Mouse (Mus musculus): Measurements from ENCODE around the gene Nup107.
"Not testable (repeated sequence)": the region's sequence is repeated elsewhere in the genome, so short reads cannot be mapped to it uniquely, and the experiment has no call there.

Gene Nup107

DNA sequence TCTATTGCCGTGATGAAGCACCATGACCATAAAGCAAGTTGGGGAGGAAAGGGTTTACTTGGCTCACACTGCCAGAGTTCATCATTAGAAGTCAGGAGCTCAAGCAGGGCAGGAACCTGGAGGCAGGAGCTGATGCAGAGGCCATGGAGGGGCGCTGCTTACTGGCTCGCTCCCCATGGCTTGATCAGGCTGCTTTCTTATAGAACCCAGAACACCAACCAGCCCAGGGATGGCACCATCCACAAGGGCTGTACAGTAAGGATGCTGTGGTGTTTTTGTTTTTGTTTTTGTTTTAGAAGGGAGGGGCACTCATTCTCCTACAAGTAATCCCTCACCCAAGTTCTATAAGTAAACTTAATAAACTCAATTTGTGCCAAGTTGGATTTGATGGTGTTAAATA is 75.8 kb downstream of the Nup107 start:
- peak; percentile 98 for DNase-seq (ENCODE audit: low spot score)

DNA sequence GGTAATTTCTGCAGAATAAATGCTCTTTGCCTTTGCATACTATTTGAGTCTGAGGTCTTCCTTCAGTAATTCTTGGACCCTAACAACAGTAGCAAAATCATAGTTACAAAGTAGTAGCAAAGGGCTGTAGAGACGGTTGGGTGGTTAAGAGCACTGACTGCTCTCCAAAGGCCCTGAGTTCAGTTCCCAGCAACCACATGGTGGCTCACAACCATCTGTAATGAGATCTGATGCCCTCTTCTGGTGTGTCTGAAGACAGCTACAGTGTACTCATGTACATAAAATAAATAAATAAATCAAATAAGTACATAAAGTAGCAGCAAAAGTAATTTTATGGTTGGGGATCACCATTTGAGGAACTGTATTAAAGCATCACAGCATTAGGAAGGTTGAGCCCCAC is 76.9 kb downstream of the Nup107 start:
- DNase-seq (ENCODE audit: low spot score) = not testable (repeated sequence)

DNA sequence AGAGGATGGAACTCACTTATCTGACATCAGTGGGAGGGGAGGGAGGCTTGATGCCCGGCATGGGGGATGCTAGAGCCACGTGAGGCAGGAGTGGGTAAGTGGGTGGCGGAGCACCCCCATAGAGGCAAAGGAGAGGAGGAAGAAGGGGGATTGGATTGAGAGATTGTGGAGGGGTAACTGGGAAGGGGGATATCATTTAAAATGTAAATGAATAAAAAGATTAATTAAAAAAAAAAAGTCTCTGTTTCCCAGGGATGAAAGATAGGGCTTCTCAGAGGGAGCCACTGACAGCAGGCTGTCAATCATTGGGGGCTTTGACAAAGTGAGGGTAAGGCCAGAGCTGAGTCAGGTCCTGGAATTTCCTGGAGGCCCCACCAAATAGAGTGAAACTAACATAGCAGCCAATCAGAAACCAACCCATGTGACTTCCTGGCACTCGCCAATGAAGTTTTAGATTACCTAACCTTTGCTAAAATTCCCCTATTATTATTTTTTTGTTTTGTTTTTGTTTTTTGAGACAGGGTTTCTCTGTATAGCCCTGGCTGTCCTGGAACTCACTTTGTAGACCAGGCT is 77.5 kb downstream of the Nup107 start:
- DNase-seq (ENCODE audit: low spot score) = peak; percentile 97

DNA sequence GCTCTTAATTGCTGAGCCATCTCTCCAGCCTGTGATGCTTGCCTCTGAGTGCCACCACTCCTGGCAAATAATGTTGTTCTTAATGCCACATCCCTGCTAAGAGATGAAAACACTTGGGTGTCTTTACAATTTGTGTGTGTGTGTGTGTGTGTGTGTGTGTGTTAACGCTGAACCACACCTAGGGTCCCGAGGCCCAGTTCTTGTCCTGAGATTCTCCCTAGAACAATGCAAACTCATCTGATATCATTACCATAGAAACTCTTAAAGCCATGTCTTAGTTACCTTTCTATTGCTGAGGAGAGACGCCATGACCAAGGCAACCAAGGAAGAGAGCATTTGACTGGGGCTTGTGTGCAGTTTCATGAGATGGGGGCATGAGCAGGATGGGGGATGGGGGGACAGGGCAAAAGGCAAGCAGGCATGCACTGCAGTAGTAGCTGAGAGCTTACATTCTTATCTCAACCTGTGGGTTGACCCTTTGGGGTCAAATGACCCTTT is 78.4 kb downstream of the Nup107 start:
- DNase-seq (ENCODE audit: low spot score) = no peak

DNA sequence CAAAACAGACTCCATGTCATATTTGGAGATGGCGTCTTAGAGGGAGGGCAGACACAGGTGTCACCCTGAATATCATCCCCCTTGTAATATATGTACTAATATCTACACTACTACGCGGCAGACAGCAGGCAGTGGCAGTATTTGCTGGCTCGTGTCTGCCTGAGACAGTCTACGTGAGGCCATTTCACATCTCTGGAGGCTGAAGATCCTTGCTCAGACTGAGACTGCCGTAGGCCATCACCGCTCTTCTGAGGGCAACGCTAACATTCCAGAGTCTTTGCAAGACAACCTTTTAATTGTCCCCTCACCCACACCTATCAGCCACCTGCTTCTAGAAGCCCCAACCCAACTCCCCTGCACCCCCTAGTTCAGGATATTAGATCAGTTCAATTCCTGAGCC is 79.0 kb downstream of the Nup107 start:
- DNase-seq (ENCODE audit: low spot score) = no peak

DNA sequence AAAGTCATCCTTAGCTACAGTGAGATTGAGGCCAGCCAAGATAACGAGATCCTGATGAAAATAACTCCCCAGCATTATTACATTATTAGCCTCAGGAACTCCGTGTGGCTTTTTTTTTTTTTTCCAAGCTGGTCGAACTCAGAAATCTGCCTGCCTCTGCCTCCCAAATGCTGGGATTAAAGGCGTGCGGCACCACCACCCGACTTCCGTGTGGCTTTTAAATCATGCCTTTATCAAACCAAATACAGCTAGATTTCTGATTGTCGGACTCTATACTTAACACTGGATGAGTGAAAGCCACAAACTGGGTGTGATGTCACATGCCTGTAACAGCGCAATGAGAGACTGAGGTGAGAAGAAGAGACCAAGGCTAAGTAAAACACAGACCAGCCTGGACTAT is 79.6 kb downstream of the Nup107 start:
- DNase-seq (ENCODE audit: low spot score) = no peak

DNA sequence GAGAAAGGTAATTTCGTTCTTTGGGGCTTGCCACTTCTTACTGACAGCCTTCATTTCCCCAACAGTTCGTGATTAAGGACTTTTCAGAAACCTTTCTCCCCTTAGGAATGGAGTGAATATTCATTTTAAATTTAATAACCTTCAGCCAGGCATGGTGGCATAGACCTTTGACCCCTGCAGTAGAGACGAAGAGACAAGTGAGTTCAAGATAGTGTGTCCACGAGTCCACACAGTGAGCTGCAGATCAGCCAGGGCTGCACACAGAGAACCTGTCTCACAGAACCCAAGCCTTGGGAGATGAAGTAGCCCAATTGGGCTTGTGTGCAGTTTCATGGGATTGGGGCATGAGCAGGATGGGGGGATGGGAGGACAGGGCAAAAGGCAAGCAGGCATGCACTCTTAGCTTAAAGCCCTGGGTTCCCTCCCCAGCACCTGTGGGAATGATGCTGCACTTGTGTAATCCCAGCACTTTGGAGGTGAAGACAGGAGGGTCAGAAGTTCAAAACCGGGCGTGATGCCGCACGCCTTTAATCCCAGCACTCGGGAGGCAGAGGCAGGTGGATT is 80.2 kb downstream of the Nup107 start:
- no peak for DNase-seq (ENCODE audit: low spot score)

DNA sequence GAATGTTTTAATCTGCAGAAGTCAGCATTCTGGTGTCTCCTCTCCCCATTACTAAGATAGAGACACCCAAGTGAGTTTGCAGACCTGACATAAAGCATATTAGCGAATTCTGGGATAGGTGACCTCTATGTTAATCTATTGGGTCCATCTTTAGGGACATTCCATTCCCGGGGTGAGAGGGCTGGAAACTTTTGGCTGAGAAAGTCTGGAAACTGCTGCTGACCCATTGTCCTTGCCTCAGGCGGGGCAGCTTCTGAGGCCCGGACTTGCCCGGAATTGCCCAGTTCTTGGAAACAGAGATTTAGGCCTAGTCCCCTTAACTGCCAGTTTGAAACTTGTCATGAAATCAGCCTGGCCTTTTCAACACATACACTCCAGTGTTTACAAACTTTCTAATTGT is 81.1 kb downstream of the Nup107 start:
- no peak for DNase-seq (ENCODE audit: low spot score)

DNA sequence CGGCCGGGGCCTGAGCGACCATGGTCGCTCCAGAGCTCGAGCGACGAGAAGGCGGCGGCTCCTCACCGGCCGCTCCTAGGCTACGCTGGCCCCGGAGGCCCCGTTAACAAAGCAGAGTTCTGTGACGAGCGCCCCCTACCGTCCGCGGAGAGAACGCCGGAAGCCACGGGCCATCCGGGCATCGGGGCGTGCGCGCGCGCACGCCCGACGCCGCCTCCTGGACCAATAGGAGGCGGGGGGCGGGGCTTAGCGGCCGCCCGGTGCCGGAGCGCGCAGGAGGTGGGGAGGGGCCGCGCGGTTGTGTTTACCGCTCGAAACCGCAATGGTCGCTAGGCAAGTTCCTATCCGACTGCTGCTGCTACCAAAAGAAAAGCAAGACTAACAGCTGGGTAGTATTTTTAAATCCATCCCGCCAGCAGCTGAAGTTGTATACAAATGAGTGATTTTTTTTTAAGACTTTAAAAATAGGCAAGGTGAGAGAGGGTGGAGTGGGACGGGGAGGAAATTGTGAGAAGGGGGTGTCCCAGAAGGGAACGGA is 81.8 kb downstream of the Nup107 start, which contains the start of gene Mdm2:
Mdm2 (minus strand) TSS at position 155 of the 538 bp plus-strand sequence.
- DNase-seq (ENCODE audit: low spot score) = no peak

DNA sequence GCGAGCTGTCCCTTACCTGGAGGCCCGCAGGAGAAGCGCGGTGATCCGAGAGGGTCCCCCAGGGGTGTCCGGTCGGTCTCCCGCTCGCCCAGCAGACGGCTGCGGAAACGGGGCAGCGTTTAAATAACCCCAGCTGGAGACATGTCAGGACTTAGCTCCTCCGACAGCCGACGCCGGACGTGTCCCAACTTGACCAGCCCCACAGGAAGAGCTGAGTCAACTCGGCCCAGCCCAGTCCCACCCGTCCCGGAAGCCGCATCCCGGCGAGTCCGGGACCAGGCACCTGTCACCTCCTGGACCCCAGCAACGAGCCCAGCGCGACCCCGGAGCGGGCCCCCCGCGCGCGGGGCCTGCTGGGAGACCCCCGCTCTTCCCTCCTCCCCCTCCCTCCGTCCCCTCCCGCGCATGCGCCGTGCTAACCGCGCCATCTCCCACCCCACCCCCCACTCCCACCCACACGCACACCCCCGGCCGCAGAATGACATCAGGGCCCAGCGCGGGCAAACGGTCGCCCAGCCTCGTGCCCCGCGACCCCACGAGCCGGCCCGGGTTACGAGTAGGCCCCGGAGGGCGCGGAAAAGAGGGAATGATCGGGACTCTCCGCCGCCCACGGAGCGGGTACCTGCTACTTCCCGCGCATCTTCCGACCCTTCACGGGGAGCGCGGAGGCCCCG is 82.4 kb downstream of the Nup107 start:
- no peak for DNase-seq (ENCODE audit: low spot score)

DNA sequence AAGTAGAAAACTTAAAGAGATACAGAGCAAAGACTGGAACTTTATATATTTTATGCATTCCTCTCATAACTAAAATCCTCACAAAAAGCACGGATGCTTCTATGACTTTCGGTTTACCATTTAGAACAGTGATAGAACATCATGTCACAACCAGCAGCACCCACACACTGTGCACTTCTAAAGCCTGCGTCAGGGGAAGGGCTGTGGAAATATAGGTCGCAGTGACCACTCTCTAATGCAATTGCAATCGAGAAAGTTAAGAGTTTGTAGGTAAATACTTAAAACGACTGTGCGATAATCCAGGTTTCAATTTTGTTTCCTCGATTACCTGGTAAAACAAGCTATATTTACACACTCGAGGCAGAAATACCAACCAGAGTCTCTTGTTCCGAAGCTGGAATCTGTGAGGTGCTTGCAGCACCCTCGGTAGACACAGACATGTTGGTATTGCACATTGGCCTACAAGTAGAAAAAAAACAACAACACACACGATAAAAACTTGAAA is 83.1 kb downstream of the Nup107 start:
- DNase-seq (ENCODE audit: low spot score) = no peak

DNA sequence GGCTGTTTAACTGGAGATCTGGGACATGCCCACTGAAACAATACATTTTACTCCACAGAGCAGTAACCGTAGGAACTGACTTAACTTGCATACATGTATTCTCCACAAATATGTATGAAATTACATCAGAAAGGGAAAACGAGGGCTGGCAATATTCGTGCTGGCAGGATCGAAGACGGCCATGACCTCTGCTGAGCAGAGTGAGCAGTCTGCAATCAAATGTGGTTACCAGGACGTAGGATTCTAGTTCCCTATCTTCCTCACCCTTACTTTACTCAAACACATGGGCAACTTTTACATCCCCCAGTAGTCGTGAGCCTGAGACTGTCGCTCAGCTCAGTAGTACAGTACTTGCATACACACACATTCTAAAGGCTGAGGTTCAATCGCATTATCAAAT is 83.6 kb downstream of the Nup107 start:
- DNase-seq (ENCODE audit: low spot score) = no peak

DNA sequence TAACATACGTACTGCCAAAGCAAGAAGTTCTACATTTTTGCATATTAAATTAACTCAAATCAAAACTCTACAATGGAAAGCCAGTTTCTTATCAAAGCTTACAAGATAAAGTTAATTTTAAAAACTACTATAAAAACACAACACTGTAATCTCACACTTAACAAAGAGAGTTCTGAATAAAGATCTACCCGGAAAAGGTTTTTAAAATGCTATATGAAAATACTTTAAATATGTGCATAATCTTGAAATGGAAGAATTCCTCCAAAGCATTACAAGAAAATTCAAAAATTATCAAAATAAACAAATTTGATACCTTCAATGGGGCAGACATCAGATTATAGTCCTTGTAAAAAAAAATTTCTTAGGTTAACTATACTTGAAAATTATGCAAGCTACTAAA is 84.1 kb downstream of the Nup107 start:
- DNase-seq (ENCODE audit: low spot score) = peak; percentile 96

DNA sequence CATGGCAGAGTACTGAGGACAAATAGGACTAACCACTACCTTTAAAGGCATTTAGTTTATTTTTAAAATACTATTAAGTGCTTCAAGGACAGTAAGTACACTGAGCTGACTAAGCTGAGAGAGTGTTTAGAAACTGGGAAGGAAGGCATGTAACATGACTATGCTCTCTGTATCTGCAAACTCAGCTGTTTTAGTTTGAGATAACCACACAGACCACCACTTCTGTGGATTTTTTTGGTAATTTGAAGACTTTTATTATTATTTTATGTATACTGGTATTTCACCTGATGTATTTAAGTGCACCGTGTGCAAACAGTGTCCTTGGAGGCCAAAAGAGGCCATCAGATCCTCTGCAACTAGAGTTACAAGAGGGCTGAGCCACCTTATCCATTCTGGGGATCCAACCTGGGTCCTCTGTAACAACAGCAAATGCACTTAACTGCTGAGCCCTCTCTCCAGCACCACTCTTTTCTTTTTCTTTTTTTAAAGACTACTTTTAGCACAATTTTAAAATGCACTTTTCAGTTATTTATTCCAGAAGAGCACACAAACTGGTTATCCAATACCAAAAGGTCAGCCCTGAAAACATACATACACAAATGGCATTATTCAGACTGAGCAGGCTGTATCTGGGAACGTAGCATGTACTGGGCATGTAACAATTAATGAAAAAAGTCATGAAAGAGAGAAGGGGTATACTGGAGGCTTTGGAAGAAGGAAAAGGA is 85.2 kb downstream of the Nup107 start:
- DNase-seq (ENCODE audit: low spot score) = no peak

DNA sequence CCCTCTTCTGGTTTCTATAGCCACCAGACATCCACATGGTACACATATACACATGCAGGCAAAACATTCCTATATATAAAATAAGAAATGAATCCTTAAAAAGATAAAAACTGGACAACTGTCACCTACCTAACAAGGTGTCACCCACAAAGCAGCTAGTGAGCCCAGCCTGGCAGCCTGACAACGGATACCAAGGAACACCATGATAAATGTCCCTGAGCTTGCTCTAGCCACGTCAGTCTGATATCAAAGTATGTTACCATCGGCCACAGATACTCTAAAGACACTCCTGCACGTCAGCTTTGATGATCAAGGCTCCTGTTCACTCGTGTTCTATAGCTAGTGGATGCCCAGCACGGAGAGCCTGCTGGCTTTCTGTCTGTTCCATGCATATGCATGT is 86.1 kb downstream of the Nup107 start:
- no peak for DNase-seq (ENCODE audit: low spot score)

DNA sequence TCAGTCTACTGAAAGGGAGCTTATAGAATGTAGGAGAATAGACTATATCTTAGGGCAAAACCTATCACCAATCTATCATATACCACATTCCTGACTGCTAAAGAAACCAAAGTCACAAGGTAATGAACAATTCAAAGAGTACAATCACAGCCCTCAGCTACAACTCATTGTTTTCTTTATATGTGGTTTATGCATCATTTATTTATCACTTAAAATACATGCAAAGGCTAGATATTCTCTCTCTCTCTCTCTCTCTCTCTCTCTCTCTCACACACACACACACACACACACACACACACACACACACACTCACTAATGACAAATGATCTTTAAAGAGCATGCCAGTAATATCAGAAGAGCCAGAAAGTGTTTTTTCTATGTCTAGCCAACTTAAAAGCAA is 86.7 kb downstream of the Nup107 start:
- peak; percentile 97 for DNase-seq (ENCODE audit: low spot score)

DNA sequence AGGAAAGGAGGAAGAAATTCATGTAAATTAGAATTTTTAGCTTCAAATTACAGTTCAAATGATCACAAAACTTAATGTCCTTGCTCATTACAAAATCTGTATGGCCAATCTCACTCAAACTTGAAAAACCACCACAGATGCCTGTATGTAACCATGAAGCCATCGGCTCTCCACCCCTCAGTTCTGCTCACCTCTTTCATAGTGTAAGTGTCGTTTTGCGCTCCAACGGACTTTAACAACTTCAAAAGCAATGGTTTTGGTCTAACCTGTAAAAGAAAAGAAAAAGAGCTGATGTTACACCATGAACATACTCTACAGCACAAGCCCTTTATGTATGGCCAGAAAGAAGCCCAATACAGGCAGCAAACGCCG is 87.6 kb downstream of the Nup107 start:
- no peak for DNase-seq (ENCODE audit: low spot score)

DNA sequence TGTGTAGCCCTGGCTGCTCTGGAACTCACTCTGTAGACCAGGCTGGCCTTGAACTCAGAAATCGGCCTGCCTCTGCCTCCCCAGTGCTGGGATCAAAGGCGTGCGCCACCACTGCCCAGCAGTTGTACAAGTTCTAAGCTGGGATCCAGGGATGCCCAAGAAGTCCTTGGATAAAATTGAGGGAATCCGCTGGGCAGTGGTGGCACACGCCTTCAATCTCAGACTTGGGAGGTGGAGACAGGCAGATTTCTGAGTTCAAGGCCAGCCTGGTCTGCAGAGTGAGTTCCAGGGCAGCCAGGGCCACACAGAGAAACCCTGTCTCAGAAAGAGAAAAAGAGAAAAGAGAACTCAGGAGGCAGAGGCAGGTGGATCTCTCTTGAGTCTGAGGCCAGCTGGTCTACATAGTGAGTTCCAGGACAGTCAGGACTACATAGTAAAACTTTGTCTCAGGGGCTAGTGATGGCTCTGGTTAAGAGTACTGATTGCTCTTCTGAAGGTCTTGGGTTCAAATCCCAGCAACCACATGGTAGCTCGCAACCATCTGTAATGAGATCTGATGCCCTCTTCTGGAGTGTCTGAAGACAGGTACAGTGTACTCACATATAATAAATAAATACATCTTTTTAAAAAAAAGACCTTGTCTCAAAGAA is 88.1 kb downstream of the Nup107 start:
- peak; percentile 98 for DNase-seq (ENCODE audit: low spot score)

DNA sequence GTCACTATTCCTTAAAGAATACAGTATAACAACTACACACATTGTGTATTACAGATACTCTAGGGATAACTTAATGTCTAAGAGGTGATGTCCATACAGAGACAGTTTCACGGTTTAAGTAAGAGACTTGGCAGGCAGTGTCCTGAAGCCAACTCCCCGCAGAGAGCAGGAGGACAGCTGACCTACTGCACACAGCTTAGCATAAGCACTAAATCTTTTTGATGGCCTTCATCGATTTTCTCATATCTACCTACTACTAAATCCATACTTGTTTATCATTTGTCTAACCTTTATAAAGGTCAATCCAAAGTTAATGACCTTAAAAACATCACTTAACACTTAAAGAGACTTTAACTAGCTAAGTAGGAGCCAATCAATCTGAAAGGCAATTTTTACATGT is 89.0 kb downstream of the Nup107 start:
- no peak for DNase-seq (ENCODE audit: low spot score)

DNA sequence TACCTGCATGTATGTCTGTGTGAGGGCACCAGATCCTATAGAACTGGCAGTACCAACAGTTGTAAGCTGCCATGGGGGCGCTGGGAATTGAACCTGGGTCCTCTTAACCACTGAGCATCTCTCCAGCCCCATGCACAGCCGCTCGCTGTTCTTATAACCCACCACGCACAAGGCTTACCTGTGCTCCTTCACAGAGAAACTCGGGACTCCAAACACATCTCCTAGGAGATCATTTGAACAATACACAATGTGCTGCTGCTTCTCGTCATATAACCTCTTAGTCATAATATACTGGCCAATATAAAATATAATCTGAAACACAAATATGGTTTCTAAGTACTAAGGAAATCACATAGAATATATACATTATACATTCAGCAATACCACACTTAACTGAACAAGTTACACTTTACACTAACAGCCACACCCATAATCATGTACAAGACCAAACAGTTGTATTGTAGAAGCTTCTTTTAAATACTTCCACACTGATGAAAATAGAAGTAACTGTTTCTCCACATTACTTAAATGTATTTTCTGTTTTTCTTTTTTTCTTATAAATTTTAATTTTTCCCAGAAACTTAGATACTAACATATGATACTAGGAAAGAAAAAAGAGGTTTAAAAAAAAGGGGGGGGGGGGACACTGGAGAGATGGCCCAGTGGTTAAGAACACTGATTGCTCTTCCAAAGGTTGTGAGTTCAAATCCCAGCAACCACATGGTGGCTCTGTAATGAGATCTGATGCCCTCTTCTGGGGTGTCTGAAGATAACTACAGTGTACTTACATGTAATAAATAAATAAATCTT is 90.3 kb downstream of the Nup107 start:
- peak; percentile 97 for DNase-seq (ENCODE audit: low spot score)
